ENCODE assay signal across 8 mouse cellular contexts in genomic region chr3:146177748-146178582, GRCm38 (mm10). TPM values are rescaled to one million over a fixed set of nuclear protein-coding genes. Genes with fewer than 3 reads are reported as not detected.
A peak's percentile ranks its signal among the peaks of the same experiment; 100 is the strongest.
DNase-seq lines count a peak whose midpoint lies in the region; ATAC-seq lines count a peak whose summit lies in the region.

No protein-coding gene starts in this region.

- peak; percentile 82 for ATAC-seq in hindbrain, embryonic 11.5 days (ENCODE audit: low FRiP score)
- ATAC-seq in lung, embryonic 16.5 days (ENCODE audit: low read depth), result peak; percentile 84

- H3K9ac ChIP-seq in hindbrain, embryonic 11.5 days (ENCODE audit: low read depth, low read length), result peak overlapping the region; percentile 40; the same call in 1 of the 2 replicates
- H3K9ac ChIP-seq in lung, embryonic 16.5 days (ENCODE audit: low read length), result peak overlapping the region; percentile 25; the same call in 1 of the 2 replicates

- peak overlapping the region; percentile 12; the same call in 1 of the 2 replicates for H3K4me3 ChIP-seq in hindbrain, embryonic 11.5 days (ENCODE audit: low read depth, low read length)
- peak overlapping the region; percentile 39 for H3K4me3 ChIP-seq in lung, embryonic 16.5 days (ENCODE audit: low read length)

- H3K27me3 ChIP-seq in hindbrain, embryonic 11.5 days (ENCODE audit: control insufficient read depth, insufficient read depth, low read length), result peaks cover 5% of the 10 kb centered on the region; the same call in 1 of the 2 replicates
- H3K27me3 ChIP-seq in lung, embryonic 16.5 days (ENCODE audit: control insufficient read depth, insufficient read depth, low read depth, low read length), result no peaks in the 10 kb centered on the region

- peak; percentile 80 for DNase-seq in MN1 (ENCODE audit: low spot score)
- peak; percentile 56 for DNase-seq in cerebellum, adult 9-10 months
- DNase-seq in frontal cortex, adult 2 months (ENCODE audit: extremely low spot score in 1 of 2, low spot score in 1 of 2), result peak; percentile 39 to 89
- DNase-seq in hindbrain, embryonic 11.5 days (ENCODE audit: low spot score), result peak; percentile 92
- DNase-seq in layer of hippocampus, adult 9-11 months, result peak; percentile 68
- DNase-seq in ovary, postnatal 10 days (ENCODE audit: low spot score), result peak; percentile 41
- DNase-seq in thymus, postnatal 0 days (ENCODE audit: low spot score), result peak; percentile 86

- no peaks in the 10 kb centered on the region; the same call in 1 of the 2 replicates for H3K4me1 ChIP-seq in hindbrain, embryonic 11.5 days (replicated peaks; ENCODE audit: control insufficient read depth, insufficient read depth, low read length)
- peaks cover 5% of the 10 kb centered on the region; the same call in 1 of the 2 replicates for H3K4me1 ChIP-seq in lung, embryonic 16.5 days (replicated peaks; ENCODE audit: control insufficient read depth, insufficient read depth, low read length)

- H3K36me3 ChIP-seq in hindbrain, embryonic 11.5 days (ENCODE audit: control insufficient read depth, insufficient read depth, low read length), result no peaks in the 10 kb centered on the region
- no peaks in the 10 kb centered on the region for H3K36me3 ChIP-seq in lung, embryonic 16.5 days (ENCODE audit: control insufficient read depth, insufficient read depth, low read length)

- peak overlapping the region; percentile 35; the same call in 1 of the 2 replicates for H3K4me2 ChIP-seq in hindbrain, embryonic 11.5 days (replicated peaks; ENCODE audit: low read depth, low read length)
- H3K4me2 ChIP-seq in lung, embryonic 16.5 days (ENCODE audit: low read depth, low read length), result peak overlapping the region; percentile 66

- H3K27ac ChIP-seq in hindbrain, embryonic 11.5 days (ENCODE audit: low read depth, low read length), result no peak overlapping the region
- no peak overlapping the region for H3K27ac ChIP-seq in lung, embryonic 16.5 days (ENCODE audit: low read length)

- H3K9me3 ChIP-seq in hindbrain, embryonic 11.5 days (ENCODE audit: control insufficient read depth, low read length), result no peaks in the 10 kb centered on the region
- no peaks in the 10 kb centered on the region for H3K9me3 ChIP-seq in lung, embryonic 16.5 days (ENCODE audit: control insufficient read depth, low read length)

- WGBS in hindbrain, embryonic 11.5 days, result 9% methylated on average over 16 of the region's 16 CpGs
- 4% methylated on average over 16 of the region's 16 CpGs for WGBS in lung, embryonic 16.5 days

RNA-seq across cellular contexts. Expression of gene Mcoln2, which starts 28.3 kb away (rescaled TPM):
- not detected in 2 replicates for polyA plus RNA-seq in frontal cortex, adult 2 months (2012; rRNA removed)
- 0.28 and 0.57 TPM in 2 replicates for polyA plus RNA-seq in hindbrain, embryonic 11.5 days (2014; fragmentation: Nextera tagmentation; extraction: Ambion mirVana)
- 0.75 and 1.1 TPM in 2 replicates for polyA plus RNA-seq in lung, embryonic 16.5 days (2015; fragmentation: Nextera tagmentation; extraction: Ambion mirVana)
- polyA plus RNA-seq in thymus, postnatal 0 days (2015; fragmentation: Nextera tagmentation; extraction: Ambion mirVana), result 11.1 and 12.5 TPM in 2 replicates

RNA-seq across cellular contexts. Expression of gene Lpar3, which starts 42.8 kb away (rescaled TPM):
- polyA plus RNA-seq in frontal cortex, adult 2 months (2012; rRNA removed), result 1.3 and 1.7 TPM in 2 replicates
- polyA plus RNA-seq in hindbrain, embryonic 11.5 days (2014; fragmentation: Nextera tagmentation; extraction: Ambion mirVana), result 1.4 and 1.5 TPM in 2 replicates
- 2.0 and 2.5 TPM in 2 replicates for polyA plus RNA-seq in lung, embryonic 16.5 days (2015; fragmentation: Nextera tagmentation; extraction: Ambion mirVana)
- polyA plus RNA-seq in thymus, postnatal 0 days (2015; fragmentation: Nextera tagmentation; extraction: Ambion mirVana), result 4.6 and 4.7 TPM in 2 replicates

Comparison
In these comparisons a context has a peak if more than half of its experiments do, and no peak if none do; other contexts are left out.
1. DNase-seq: peak in every context shown above with its lines; median percentile 92 in hindbrain, embryonic 11.5 days; 86 in thymus, postnatal 0 days; 80 in MN1; 68 in layer of hippocampus, adult 9-11 months; 64 in frontal cortex, adult 2 months; 56 in cerebellum, adult 9-10 months; 41 in ovary, postnatal 10 days.